ENCODE assay signal across 20 mouse cellular contexts in the genomic region with DNA sequence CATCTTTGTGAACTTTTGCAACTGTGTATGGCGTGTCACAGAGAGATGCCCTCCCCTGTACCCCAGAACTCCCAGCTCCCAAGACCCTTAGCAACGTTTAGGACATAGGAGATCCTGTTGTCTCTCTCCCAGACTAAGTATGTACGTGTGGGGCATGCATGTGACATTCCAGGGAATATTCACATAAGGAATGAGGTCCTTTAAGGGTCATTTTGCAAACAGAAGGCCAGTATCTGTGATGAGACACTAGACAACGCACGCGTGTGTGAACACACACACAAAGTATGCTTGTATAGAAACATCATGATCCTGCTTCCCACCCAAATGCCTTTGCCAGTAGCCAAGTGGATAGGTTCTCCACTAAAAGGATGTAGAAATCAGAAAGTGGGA. TPM values are rescaled to one million over a fixed set of nuclear protein-coding genes. Genes with fewer than 3 reads are reported as not detected.
DNase-seq lines count a peak whose midpoint lies in the region; ATAC-seq and TF ChIP-seq lines count a peak whose summit lies in the region.
"Had no signal": no experiment of that assay in that cellular context is flagged by ENCODE, and none has a peak within 500 bp of the region (broad histone marks: within the 10 kb centered on the region; RNA-seq: fewer than 3 reads in every experiment).

No protein-coding gene starts in this region.

- no peak for TF ChIP-seq POLR2A in heart, adult 2 months (IDR thresholded peaks at IDR 0.05; ENCODE audit: insufficient read depth, low read depth, low read length)

- no peak for ATAC-seq in heart, embryonic 13.5 days (ENCODE audit: extremely low read depth, insufficient number of reproducible peaks, low FRiP score, low TSS enrichment)
- no peak for ATAC-seq in midbrain, embryonic 12.5 days (ENCODE audit: low FRiP score, low read depth)
- no peak for ATAC-seq in midbrain, embryonic 14.5 days (ENCODE audit: low FRiP score, low TSS enrichment)
- no peak for ATAC-seq in limb, embryonic 13.5 days (ENCODE audit: low FRiP score, low read depth)
- no peak for ATAC-seq in kidney, embryonic 16.5 days (ENCODE audit: low FRiP score, low TSS enrichment)

- H3K27ac ChIP-seq in heart, embryonic 13.5 days (replicated peaks) = no peak overlapping the region
- no peak overlapping the region for H3K27ac ChIP-seq in heart, adult 2 months
- H3K27ac ChIP-seq in midbrain, embryonic 12.5 days (replicated peaks) = no peak overlapping the region
- no peak overlapping the region for H3K27ac ChIP-seq in midbrain, embryonic 14.5 days (replicated peaks; ENCODE audit: low read depth, low read length)
- no peak overlapping the region for H3K27ac ChIP-seq in limb, embryonic 13.5 days
- H3K27ac ChIP-seq in kidney, embryonic 16.5 days (ENCODE audit: low read length) = no peak overlapping the region
- H3K27ac ChIP-seq: forebrain, embryonic 12.5 days; layer of hippocampus, adult 2 months; neural tube, embryonic 13.5 days had no signal

- H3K4me2 ChIP-seq in heart, embryonic 13.5 days = peak overlapping the region; percentile 80; the same call in 1 of the 2 replicates
- H3K4me2 ChIP-seq in midbrain, embryonic 12.5 days (replicated peaks) = peak overlapping the region; percentile 69; the same call in 1 of the 2 replicates
- no peak overlapping the region for H3K4me2 ChIP-seq in midbrain, embryonic 14.5 days (ENCODE audit: low read length)
- peak overlapping the region; percentile 81 for H3K4me2 ChIP-seq in limb, embryonic 13.5 days (replicated peaks)
- H3K4me2 ChIP-seq in kidney, embryonic 16.5 days (replicated peaks; ENCODE audit: low read depth, low read length) = no peak overlapping the region

- no peak for TF ChIP-seq CTCF in heart, adult 2 months (IDR thresholded peaks at IDR 0.05)

- H3K4me1 ChIP-seq in heart, embryonic 13.5 days = peaks cover 35% of the 10 kb centered on the region
- H3K4me1 ChIP-seq in heart, adult 2 months (ENCODE audit: control insufficient read depth, insufficient read depth, low read length) = peaks cover under 1% of the 10 kb centered on the region; the same call in 1 of the 2 replicates
- H3K4me1 ChIP-seq in midbrain, embryonic 12.5 days = peaks cover 32% of the 10 kb centered on the region
- H3K4me1 ChIP-seq in midbrain, embryonic 14.5 days (ENCODE audit: control insufficient read depth, insufficient read depth, low read length) = peaks cover 20% of the 10 kb centered on the region
- H3K4me1 ChIP-seq in limb, embryonic 13.5 days = peaks cover 51% of the 10 kb centered on the region
- peaks cover 45% of the 10 kb centered on the region for H3K4me1 ChIP-seq in kidney, embryonic 16.5 days (ENCODE audit: insufficient read depth, low read length)

- peaks cover 99% of the 10 kb centered on the region for H3K27me3 ChIP-seq in heart, embryonic 13.5 days (replicated peaks)
- peaks cover 30% of the 10 kb centered on the region for H3K27me3 ChIP-seq in heart, adult 2 months (ENCODE audit: control insufficient read depth, insufficient read depth, low read length)
- peaks cover 99% of the 10 kb centered on the region for H3K27me3 ChIP-seq in midbrain, embryonic 12.5 days
- H3K27me3 ChIP-seq in midbrain, embryonic 14.5 days (ENCODE audit: control insufficient read depth, insufficient read depth, low read length) = peaks cover 85% of the 10 kb centered on the region
- peaks cover 92% of the 10 kb centered on the region for H3K27me3 ChIP-seq in limb, embryonic 13.5 days
- peaks cover 65% of the 10 kb centered on the region for H3K27me3 ChIP-seq in kidney, embryonic 16.5 days (ENCODE audit: insufficient read depth, low read length)

- DNase-seq in heart, adult 2 months = no peak
- no peak for DNase-seq in midbrain, embryonic 14.5 days
- no peak for DNase-seq in frontal cortex, postnatal 25 days (ENCODE audit: low spot score in 2 of 2)
- DNase-seq: adrenal gland, adult 8-10 months; B cell, adult 2 months; cerebellum, adult 9-10 months; kidney, adult 18-20 months had no signal

- no peak overlapping the region for H3K4me3 ChIP-seq in heart, embryonic 13.5 days
- H3K4me3 ChIP-seq in heart, adult 2 months = no peak overlapping the region
- H3K4me3 ChIP-seq in midbrain, embryonic 12.5 days = peak overlapping the region; percentile 43; the same call in 1 of the 2 replicates
- no peak overlapping the region for H3K4me3 ChIP-seq in midbrain, embryonic 14.5 days (replicated peaks; ENCODE audit: low read depth, low read length)
- peak overlapping the region; percentile 54 for H3K4me3 ChIP-seq in limb, embryonic 13.5 days
- no peak overlapping the region for H3K4me3 ChIP-seq in kidney, embryonic 16.5 days (ENCODE audit: low read length)
- H3K4me3 ChIP-seq: layer of hippocampus, adult 2 months had no signal

- no peaks in the 10 kb centered on the region for H3K36me3 ChIP-seq in heart, embryonic 13.5 days
- H3K36me3 ChIP-seq in heart, adult 2 months (ENCODE audit: control insufficient read depth, insufficient read depth, low read length) = no peaks in the 10 kb centered on the region
- no peaks in the 10 kb centered on the region for H3K36me3 ChIP-seq in midbrain, embryonic 12.5 days
- H3K36me3 ChIP-seq in midbrain, embryonic 14.5 days (ENCODE audit: control insufficient read depth, insufficient read depth, low read length) = no peaks in the 10 kb centered on the region
- no peaks in the 10 kb centered on the region for H3K36me3 ChIP-seq in limb, embryonic 13.5 days
- no peaks in the 10 kb centered on the region for H3K36me3 ChIP-seq in kidney, embryonic 16.5 days (ENCODE audit: insufficient read depth, low read length)
- H3K36me3 ChIP-seq: forebrain, embryonic 12.5 days; neural tube, embryonic 13.5 days had no signal

- no peaks in the 10 kb centered on the region for H3K9me3 ChIP-seq in heart, embryonic 13.5 days
- no peaks in the 10 kb centered on the region for H3K9me3 ChIP-seq in midbrain, embryonic 12.5 days
- no peaks in the 10 kb centered on the region for H3K9me3 ChIP-seq in midbrain, embryonic 14.5 days (ENCODE audit: control insufficient read depth, low read length)
- H3K9me3 ChIP-seq in limb, embryonic 13.5 days = no peaks in the 10 kb centered on the region
- no peaks in the 10 kb centered on the region for H3K9me3 ChIP-seq in kidney, embryonic 16.5 days (ENCODE audit: low read length)
- H3K9me3 ChIP-seq: forebrain, embryonic 12.5 days; neural tube, embryonic 13.5 days had no signal

- intact Hi-C loops in heart, adult 2 months (cut with DNase I) = no loop called here

- WGBS in heart, embryonic 13.5 days = 41% methylated on average over 6 of the region's 6 CpGs
- 63% methylated on average over 6 of the region's 6 CpGs for WGBS in heart, adult 2 months
- WGBS in midbrain, embryonic 12.5 days = 21% methylated on average over 6 of the region's 6 CpGs
- WGBS in midbrain, embryonic 14.5 days = 20% methylated on average over 6 of the region's 6 CpGs
- 44% methylated on average over 6 of the region's 6 CpGs for WGBS in limb, embryonic 13.5 days
- 56% methylated on average over 6 of the region's 6 CpGs for WGBS in kidney, embryonic 16.5 days

- no peak for TF ChIP-seq EP300 in heart, adult 2 months (IDR thresholded peaks at IDR 0.05; ENCODE audit: insufficient read depth, low read depth, low read length)

- no peaks in the 10 kb centered on the region for H3K79me2 ChIP-seq in heart, adult 2 months (replicated peaks; ENCODE audit: control insufficient read depth, insufficient read depth, low read length)

- H3K9ac ChIP-seq in heart, embryonic 13.5 days = 0 out of 2 replicates have a peak overlapping the region, but pooled peaks have one; percentile 73
- no peak overlapping the region for H3K9ac ChIP-seq in heart, adult 2 months (ENCODE audit: low read depth, low read length)
- H3K9ac ChIP-seq in midbrain, embryonic 12.5 days (replicated peaks) = no peak overlapping the region
- H3K9ac ChIP-seq in midbrain, embryonic 14.5 days (replicated peaks; ENCODE audit: low read length) = no peak overlapping the region
- H3K9ac ChIP-seq in limb, embryonic 13.5 days = 0 out of 2 replicates have a peak overlapping the region, but pooled peaks have one; percentile 71
- no peak overlapping the region for H3K9ac ChIP-seq in kidney, embryonic 16.5 days (replicated peaks; ENCODE audit: low read length)

RNA-seq across cellular contexts. Expression of a gene that starts 2.2 kb away (rescaled TPM):
- polyA plus RNA-seq in heart, embryonic 13.5 days (2015; fragmentation: Nextera tagmentation; extraction: Ambion mirVana) = 0.17 TPM in 1 of 2 replicates, not detected in the other
- total RNA-seq in heart, adult 2 months (2021) = not detected
- not detected in 2 replicates for polyA plus RNA-seq in heart, adult 2 months (2012; rRNA removed)
- polyA plus RNA-seq in midbrain, embryonic 12.5 days (2016; fragmentation: Nextera tagmentation; extraction: Ambion mirVana) = 0.67 and 0.71 TPM in 2 replicates
- 0.13 and 0.38 TPM in 2 replicates for polyA plus RNA-seq in midbrain, embryonic 14.5 days (2014; fragmentation: Nextera tagmentation; extraction: Ambion mirVana)
- polyA plus RNA-seq in limb, embryonic 13.5 days (2015; fragmentation: Nextera tagmentation; extraction: Ambion mirVana) = 10.2 and 14.2 TPM in 2 replicates
- polyA plus RNA-seq in kidney, embryonic 16.5 days (2015; fragmentation: Nextera tagmentation; extraction: Ambion mirVana) = 1.1 TPM in 2 replicates
- total RNA-seq: adrenal gland, adult 8-10 months; heart, adult 18-20 months; hematopoietic stem cell, adult 5-6 weeks; layer of hippocampus, adult 2 months; left cerebral cortex, postnatal 10 days had no signal
- polyA plus RNA-seq: liver, embryonic 16.5 days had no signal

RNA-seq across cellular contexts. Expression of a gene that starts 24.0 kb away (rescaled TPM):
- polyA plus RNA-seq in heart, embryonic 13.5 days (2015; fragmentation: Nextera tagmentation; extraction: Ambion mirVana) = 0.06 and 0.08 TPM in 2 replicates
- total RNA-seq in heart, adult 2 months (2021) = not detected
- 0.04 TPM in 1 of 2 replicates, not detected in the other for polyA plus RNA-seq in heart, adult 2 months (2012; rRNA removed)
- not detected in 2 replicates for polyA plus RNA-seq in midbrain, embryonic 12.5 days (2016; fragmentation: Nextera tagmentation; extraction: Ambion mirVana)
- 0.12 TPM in 1 of 2 replicates, not detected in the other for polyA plus RNA-seq in midbrain, embryonic 14.5 days (2014; fragmentation: Nextera tagmentation; extraction: Ambion mirVana)
- 2.2 and 2.7 TPM in 2 replicates for polyA plus RNA-seq in limb, embryonic 13.5 days (2015; fragmentation: Nextera tagmentation; extraction: Ambion mirVana)
- polyA plus RNA-seq in kidney, embryonic 16.5 days (2015; fragmentation: Nextera tagmentation; extraction: Ambion mirVana) = 0.08 TPM in 1 of 2 replicates, not detected in the other
- total RNA-seq: hematopoietic stem cell, adult 5-6 weeks; layer of hippocampus, adult 2 months; left cerebral cortex, postnatal 10 days; megakaryocyte, adult 5-6 weeks had no signal
- polyA plus RNA-seq: neural tube, embryonic 13.5 days; small intestine, adult 2 months had no signal

RNA-seq across cellular contexts. Expression of a gene that starts 45.5 kb away (rescaled TPM):
- polyA plus RNA-seq in heart, embryonic 13.5 days (2015; fragmentation: Nextera tagmentation; extraction: Ambion mirVana) = 10.2 and 12.2 TPM in 2 replicates
- total RNA-seq in heart, adult 2 months (2021) = 10 to 100 TPM; 10.4 to 10.6 TPM
- polyA plus RNA-seq in heart, adult 2 months (2012; rRNA removed) = 11.4 and 13.8 TPM in 2 replicates
- 6.3 and 6.5 TPM in 2 replicates for polyA plus RNA-seq in midbrain, embryonic 12.5 days (2016; fragmentation: Nextera tagmentation; extraction: Ambion mirVana)
- 9.0 and 11.7 TPM in 2 replicates for polyA plus RNA-seq in midbrain, embryonic 14.5 days (2014; fragmentation: Nextera tagmentation; extraction: Ambion mirVana)
- 6.4 and 8.9 TPM in 2 replicates for polyA plus RNA-seq in limb, embryonic 13.5 days (2015; fragmentation: Nextera tagmentation; extraction: Ambion mirVana)
- 25.5 and 25.8 TPM in 2 replicates for polyA plus RNA-seq in kidney, embryonic 16.5 days (2015; fragmentation: Nextera tagmentation; extraction: Ambion mirVana)

Comparison
In these comparisons a context has a peak if more than half of its experiments do, and no peak if none do; other contexts are left out.
1. H3K4me2 ChIP-seq: peak in heart, embryonic 13.5 days (single experiment), midbrain, embryonic 12.5 days (single experiment) and limb, embryonic 13.5 days (single experiment); none in midbrain, embryonic 14.5 days (single experiment) and kidney, embryonic 16.5 days (single experiment).
2. H3K4me3 ChIP-seq: peak in midbrain, embryonic 12.5 days (single experiment) and limb, embryonic 13.5 days (single experiment); none in heart, embryonic 13.5 days (single experiment), heart, adult 2 months (single experiment), midbrain, embryonic 14.5 days (single experiment) and kidney, embryonic 16.5 days (single experiment).
3. H3K9ac ChIP-seq: peak in heart, embryonic 13.5 days (single experiment) and limb, embryonic 13.5 days (single experiment); none in heart, adult 2 months (single experiment), midbrain, embryonic 12.5 days (single experiment), midbrain, embryonic 14.5 days (single experiment) and kidney, embryonic 16.5 days (single experiment).